Comparison of ENCODE assay signal across 35 mouse cellular contexts in genomic region chr2:75448221-75448620, GRCm38 (mm10).
A peak's percentile ranks its signal among the peaks of the same experiment; 100 is the strongest.
DNase-seq lines count a peak whose midpoint lies in the region; ATAC-seq and TF ChIP-seq lines count a peak whose summit lies in the region.
"Had no signal": no experiment of that assay in that cellular context is flagged by ENCODE, and none has a peak within 500 bp of the region (broad histone marks: within the 10 kb centered on the region; RNA-seq: fewer than 3 reads in every experiment).

No protein-coding gene starts in this region.

- H3K4me1 ChIP-seq in hindbrain, embryonic 12.5 days, result no peaks in the 10 kb centered on the region
- H3K4me1 ChIP-seq in hindbrain, embryonic 11.5 days (replicated peaks; ENCODE audit: control insufficient read depth, insufficient read depth, low read length), result no peaks in the 10 kb centered on the region
- no peaks in the 10 kb centered on the region for H3K4me1 ChIP-seq in midbrain, embryonic 16.5 days (ENCODE audit: control insufficient read depth, insufficient read depth, low read length)
- no peaks in the 10 kb centered on the region for H3K4me1 ChIP-seq in midbrain, postnatal 0 days (ENCODE audit: insufficient read depth, low read length)
- H3K4me1 ChIP-seq: embryonic facial prominence, embryonic 10.5 days; embryonic facial prominence, embryonic 15.5 days; heart, embryonic 10.5 days; heart, embryonic 15.5 days; limb, embryonic 15.5 days; liver, embryonic 13.5 days; megakaryocyte, embryonic 14.5 days; stomach, embryonic 15.5 days had no signal

- H3K36me3 ChIP-seq in hindbrain, embryonic 12.5 days, result no peaks in the 10 kb centered on the region
- H3K36me3 ChIP-seq in hindbrain, embryonic 11.5 days (ENCODE audit: control insufficient read depth, insufficient read depth, low read length), result no peaks in the 10 kb centered on the region
- no peaks in the 10 kb centered on the region for H3K36me3 ChIP-seq in midbrain, embryonic 16.5 days (ENCODE audit: control insufficient read depth, insufficient read depth, low read length)
- no peaks in the 10 kb centered on the region for H3K36me3 ChIP-seq in midbrain, postnatal 0 days (ENCODE audit: insufficient read depth, low read length)
- H3K36me3 ChIP-seq: embryonic facial prominence, embryonic 10.5 days; embryonic facial prominence, embryonic 15.5 days; G1E; heart, embryonic 10.5 days; heart, embryonic 15.5 days; limb, embryonic 15.5 days; liver, embryonic 13.5 days; neural tube, embryonic 15.5 days; stomach, embryonic 15.5 days had no signal

- no peaks in the 10 kb centered on the region for H3K9me3 ChIP-seq in hindbrain, embryonic 12.5 days (replicated peaks)
- H3K9me3 ChIP-seq in hindbrain, embryonic 11.5 days (ENCODE audit: control insufficient read depth, low read length), result no peaks in the 10 kb centered on the region
- H3K9me3 ChIP-seq in midbrain, embryonic 16.5 days (replicated peaks; ENCODE audit: control insufficient read depth, low read length, poor library complexity, severe bottlenecking), result no peaks in the 10 kb centered on the region
- H3K9me3 ChIP-seq in midbrain, postnatal 0 days (ENCODE audit: low read length), result no peaks in the 10 kb centered on the region
- H3K9me3 ChIP-seq: embryonic facial prominence, embryonic 10.5 days; embryonic facial prominence, embryonic 15.5 days; forebrain, embryonic 13.5 days; G1E; heart, embryonic 10.5 days; heart, embryonic 15.5 days; limb, embryonic 15.5 days; liver, embryonic 13.5 days; megakaryocyte, embryonic 14.5 days; neural tube, embryonic 15.5 days; stomach, embryonic 15.5 days had no signal

- peak; percentile 46 to 65 for DNase-seq in adrenal gland, adult (ENCODE audit: inconsistent age in 2 of 2, low spot score in 1 of 2)
- DNase-seq in adrenal gland, adult 18-20 months (ENCODE audit: low spot score in 2 of 2), result no peak
- no peak for DNase-seq in hindbrain, embryonic 11.5 days (ENCODE audit: low spot score)
- DNase-seq in midbrain, postnatal 0 days (ENCODE audit: low spot score), result no peak
- DNase-seq in fibroblast of lung, adult 2 months (ENCODE audit: low read depth), result peak; percentile 44
- no peak for DNase-seq in heart, postnatal 10 days
- DNase-seq: cerebellum, adult 8-10 months; cerebellum, postnatal 25 days; gastrocnemius, postnatal 14 days; heart, postnatal 4 days; kidney, adult 9 months; kidney, postnatal 10 days; layer of hippocampus, postnatal 36 days; left cerebral cortex, postnatal 4 days; liver, embryonic 13.5 days; lung, adult 18-20 months; lung, postnatal 4 days; retina, postnatal 1 day; right cerebral cortex, postnatal 25 days; thymus, adult 18-20 months; thymus, postnatal 36 days had no signal

- H3K27me3 ChIP-seq in hindbrain, embryonic 12.5 days, result no peaks in the 10 kb centered on the region
- H3K27me3 ChIP-seq in hindbrain, embryonic 11.5 days (ENCODE audit: control insufficient read depth, insufficient read depth, low read length), result no peaks in the 10 kb centered on the region
- H3K27me3 ChIP-seq in midbrain, embryonic 16.5 days (ENCODE audit: control insufficient read depth, insufficient read depth, low read depth, low read length), result no peaks in the 10 kb centered on the region
- H3K27me3 ChIP-seq in midbrain, postnatal 0 days (ENCODE audit: insufficient read depth, low read length), result no peaks in the 10 kb centered on the region
- H3K27me3 ChIP-seq: embryonic facial prominence, embryonic 15.5 days; forebrain, embryonic 13.5 days; heart, embryonic 15.5 days; liver, embryonic 13.5 days; megakaryocyte, embryonic 14.5 days; neural tube, embryonic 15.5 days; stomach, embryonic 15.5 days had no signal

- 87% methylated on average over 5 of the region's 5 CpGs for WGBS in hindbrain, embryonic 12.5 days
- WGBS in hindbrain, embryonic 11.5 days, result 81% methylated on average over 5 of the region's 5 CpGs
- WGBS in midbrain, embryonic 16.5 days, result 76% methylated on average over 5 of the region's 5 CpGs
- WGBS in midbrain, postnatal 0 days, result 73% methylated on average over 5 of the region's 5 CpGs

- no peak overlapping the region for H3K9ac ChIP-seq in hindbrain, embryonic 12.5 days
- H3K9ac ChIP-seq in hindbrain, embryonic 11.5 days (ENCODE audit: low read depth, low read length), result no peak overlapping the region
- H3K9ac ChIP-seq in midbrain, embryonic 16.5 days (ENCODE audit: low read depth, low read length), result no peak overlapping the region
- H3K9ac ChIP-seq in midbrain, postnatal 0 days (replicated peaks; ENCODE audit: low read length, poor library complexity, severe bottlenecking), result no peak overlapping the region
- H3K9ac ChIP-seq: embryonic facial prominence, embryonic 15.5 days; forebrain, embryonic 13.5 days; heart, embryonic 15.5 days; limb, embryonic 15.5 days; liver, embryonic 13.5 days; neural tube, embryonic 15.5 days; stomach, embryonic 15.5 days had no signal

- TF ChIP-seq CTCF in midbrain, postnatal 0 days (IDR thresholded peaks at IDR 0.05), result no peak

- no peak overlapping the region for H3K4me3 ChIP-seq in hindbrain, embryonic 12.5 days
- no peak overlapping the region for H3K4me3 ChIP-seq in hindbrain, embryonic 11.5 days (ENCODE audit: low read depth, low read length)
- H3K4me3 ChIP-seq in midbrain, embryonic 16.5 days (ENCODE audit: low read depth, low read length), result no peak overlapping the region
- H3K4me3 ChIP-seq in midbrain, postnatal 0 days (ENCODE audit: low read depth, low read length), result no peak overlapping the region
- H3K4me3 ChIP-seq: embryonic facial prominence, embryonic 10.5 days; embryonic facial prominence, embryonic 15.5 days; forebrain, embryonic 13.5 days; heart, embryonic 10.5 days; heart, embryonic 15.5 days; limb, embryonic 15.5 days; liver, embryonic 13.5 days; megakaryocyte, embryonic 14.5 days; neural tube, embryonic 15.5 days; stomach, embryonic 15.5 days had no signal

- intact Hi-C loops in heart, postnatal 10 days (cut with DNase I), result no loop called here

- H3K27ac ChIP-seq in hindbrain, embryonic 12.5 days, result peak overlapping the region; percentile 8; the same call in 1 of the 2 replicates
- no peak overlapping the region for H3K27ac ChIP-seq in hindbrain, embryonic 11.5 days (ENCODE audit: low read depth, low read length)
- H3K27ac ChIP-seq in midbrain, embryonic 16.5 days (ENCODE audit: low read length), result peak overlapping the region; percentile 5; the same call in 1 of the 2 replicates
- no peak overlapping the region for H3K27ac ChIP-seq in midbrain, postnatal 0 days (ENCODE audit: low read depth, low read length)
- H3K27ac ChIP-seq: embryonic facial prominence, embryonic 10.5 days; embryonic facial prominence, embryonic 15.5 days; forebrain, embryonic 13.5 days; heart, embryonic 10.5 days; heart, embryonic 15.5 days; limb, embryonic 15.5 days; liver, embryonic 13.5 days; neural tube, embryonic 15.5 days; stomach, embryonic 15.5 days had no signal

- ATAC-seq in hindbrain, embryonic 12.5 days (ENCODE audit: low FRiP score), result no peak
- no peak for ATAC-seq in hindbrain, embryonic 11.5 days (ENCODE audit: low FRiP score)
- ATAC-seq in midbrain, embryonic 16.5 days, result no peak
- ATAC-seq in midbrain, postnatal 0 days (ENCODE audit: low FRiP score), result no peak
- ATAC-seq: forebrain, embryonic 13.5 days; intestine, postnatal 0 days; lung, postnatal 0 days had no signal

- no peak overlapping the region for H3K4me2 ChIP-seq in hindbrain, embryonic 12.5 days (replicated peaks)
- no peak overlapping the region for H3K4me2 ChIP-seq in hindbrain, embryonic 11.5 days (replicated peaks; ENCODE audit: low read depth, low read length)
- H3K4me2 ChIP-seq in midbrain, embryonic 16.5 days (ENCODE audit: low read length), result no peak overlapping the region
- no peak overlapping the region for H3K4me2 ChIP-seq in midbrain, postnatal 0 days (ENCODE audit: low read depth, low read length, poor library complexity, severe bottlenecking)
- H3K4me2 ChIP-seq: embryonic facial prominence, embryonic 15.5 days; forebrain, embryonic 13.5 days; heart, embryonic 15.5 days; limb, embryonic 15.5 days; liver, embryonic 13.5 days; neural tube, embryonic 15.5 days; stomach, embryonic 15.5 days had no signal

Comparison
In these comparisons a context has a peak if more than half of its experiments do, and no peak if none do; other contexts are left out.
1. DNase-seq: peak in adrenal gland, adult (2 of 2) and fibroblast of lung, adult 2 months (single experiment); none in adrenal gland, adult 18-20 months (0 of 2), hindbrain, embryonic 11.5 days (single experiment), midbrain, postnatal 0 days (single experiment) and heart, postnatal 10 days (0 of 2).
2. H3K27ac ChIP-seq: peak in hindbrain, embryonic 12.5 days (single experiment) and midbrain, embryonic 16.5 days (single experiment); none in hindbrain, embryonic 11.5 days (single experiment) and midbrain, postnatal 0 days (single experiment).